Mouse (Mus musculus) hindbrain, embryonic 14.5 days (tissue): ENCODE results near the gene Clnk. TPM values are rescaled to one million over a fixed set of nuclear protein-coding genes. Genes with fewer than 3 reads are reported as not detected.

Experiments
- ATAC-seq: fragments of 200-750 bp; cut with Nextera tagmentation; 2 replicates; pipeline ENCODE4 v1.8.0; 2017; ENCODE audit warnings: moderate number of reproducible peaks, mild to moderate bottlenecking, moderate TSS enrichment, moderate library complexity; ENCODE audit not compliant: low FRiP score
- DNase-seq: peaks from one replicate; pipeline ENCODE4 v3.0.0-alpha.2; 2015; ENCODE audit warnings: low spot score
- H3K27ac ChIP-seq: fragments of 300-500 bp; sonication (generic); 2 replicates; pipeline ENCODE4 v1.5.1; 2014; ENCODE audit warnings: mild to moderate bottlenecking, moderate library complexity
- H3K27me3 ChIP-seq: fragments of 300-500 bp; sonication (generic); 2 replicates; pipeline ENCODE4 v1.6.1; 2014; ENCODE audit warnings: mild to moderate bottlenecking, low read length, mixed read lengths; ENCODE audit not compliant: control insufficient read depth, insufficient read depth
- H3K36me3 ChIP-seq: fragments of 300-500 bp; sonication (generic); replicated peaks from 2 replicates; pipeline ENCODE4 v1.6.1; 2014; ENCODE audit not compliant: control insufficient read depth, insufficient read depth
- H3K4me1 ChIP-seq: fragments of 300-500 bp; sonication (generic); replicated peaks from 2 replicates; pipeline ENCODE4 v1.6.1; 2014; ENCODE audit warnings: antibody characterized with exemption, low read length, mixed read lengths; ENCODE audit not compliant: control insufficient read depth, insufficient read depth
- H3K4me2 ChIP-seq: fragments of 300-500 bp; sonication (generic); replicated peaks from 2 replicates; pipeline ENCODE4 v1.6.1; 2014; ENCODE audit warnings: mild to moderate bottlenecking, moderate library complexity
- H3K4me3 ChIP-seq: fragments of 300-500 bp; sonication (generic); replicated peaks from 2 replicates; pipeline ENCODE4 v1.5.1; 2014; ENCODE audit warnings: mild to moderate bottlenecking, low read length
- H3K9ac ChIP-seq: fragments of 300-500 bp; sonication (generic); 2 replicates; pipeline ENCODE4 v1.6.1; 2014
- H3K9me3 ChIP-seq: fragments of 300-500 bp; sonication (generic); 2 replicates; pipeline ENCODE4 v1.6.1; 2016; ENCODE audit warnings: low read length; ENCODE audit not compliant: control insufficient read depth
- WGBS: fragments of 180-500 bp; shearing (Covaris S2); extraction: QIAGEN DNeasy Blood & Tissue Kit; methylation state at CpG from one replicate; pipeline ENCODE4 v1.1.7; 2014; 5-methylcytosine and 5-hydroxymethylcytosine counted together
- polyA plus RNA-seq: library from polyadenylated mRNA; unstranded; fragments of >200 nt; fragmentation: Nextera tagmentation; extraction: Ambion mirVana; gene quantifications from 2 replicates; pipeline ENCODE4 v1.2.1, GENCODE M21; 2014

Gene Clnk
- polyA plus RNA-seq, 1 experiment from 2014 or later = 0.19 TPM

DNA sequence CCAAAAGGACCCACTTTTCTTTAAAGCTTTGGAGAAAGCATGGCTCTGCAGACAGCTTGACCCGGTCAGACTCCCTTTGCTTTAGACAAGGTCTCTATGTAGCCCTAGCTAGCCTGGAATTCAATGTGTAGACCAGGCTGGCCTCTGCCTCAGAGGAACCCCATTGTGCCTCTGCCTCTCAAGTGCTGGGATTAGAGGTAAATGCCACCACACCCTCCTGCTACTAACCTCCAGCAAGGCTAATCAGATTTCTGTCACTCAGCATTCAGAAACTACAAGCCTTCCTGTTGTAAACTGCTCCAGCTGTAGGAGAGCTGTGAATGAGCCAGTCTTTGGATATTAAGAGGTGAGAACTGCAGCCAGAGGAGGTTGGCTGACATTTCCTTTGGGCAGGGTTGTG lies 188.9 kb downstream of the Clnk start:
- no peaks in the 10 kb centered on the region for H3K9me3 ChIP-seq
- no peak overlapping the region for H3K9ac ChIP-seq
- H3K36me3 ChIP-seq = peaks cover 4% of the 10 kb centered on the region
- H3K27me3 ChIP-seq = no peaks in the 10 kb centered on the region
- peaks cover 10% of the 10 kb centered on the region for H3K4me1 ChIP-seq
- no peak overlapping the region for H3K4me2 ChIP-seq
- no peak overlapping the region for H3K27ac ChIP-seq
- WGBS = 90% methylated on average over 1 of the region's 1 CpGs
- no peak for DNase-seq
- ATAC-seq = no peak
- H3K4me3 ChIP-seq = no peak overlapping the region

DNA sequence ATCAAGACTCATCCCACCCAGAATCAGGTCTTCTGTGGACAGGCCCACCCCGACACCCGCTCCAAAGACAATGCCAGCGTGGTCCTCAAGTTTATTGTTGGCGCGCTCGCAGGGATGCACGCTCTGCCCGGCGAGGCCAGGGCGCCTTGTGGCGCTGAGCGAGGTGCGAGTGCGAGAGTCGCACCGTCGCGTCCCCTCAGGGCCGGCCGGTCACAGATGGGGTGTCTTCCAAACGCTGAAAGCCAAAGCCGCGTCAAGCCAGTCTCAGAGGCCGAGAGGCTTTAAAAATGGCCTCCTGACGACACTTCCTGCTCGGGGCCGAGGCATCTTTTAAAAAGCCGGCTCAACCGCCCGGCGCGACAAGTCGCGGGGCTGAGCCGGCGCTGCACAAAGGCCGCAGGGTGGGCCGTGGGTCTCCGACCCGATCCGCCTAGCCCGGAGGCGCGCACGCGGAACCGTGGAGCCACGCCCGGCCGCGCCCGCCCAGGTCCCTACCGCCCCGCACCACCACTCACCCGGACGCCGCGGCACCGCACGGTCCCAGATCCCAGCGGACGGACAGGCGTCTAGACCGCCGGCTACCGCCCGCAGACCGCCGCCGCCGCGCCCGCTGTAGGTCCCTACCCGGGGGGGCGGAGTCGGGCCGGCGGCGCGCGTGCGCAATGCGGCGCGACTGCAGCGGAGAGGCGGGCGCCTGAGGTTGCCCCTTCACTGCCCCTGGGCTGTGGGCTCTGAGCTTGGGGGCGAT lies 192.3 kb downstream of the Clnk start, which contains the start of gene Zfp518b:
TSS of gene Zfp518b (minus strand) at position 663 of the 748 bp plus-strand sequence.
- H3K27me3 ChIP-seq = no peaks in the 10 kb centered on the region
- DNase-seq = peak; percentile 78
- H3K27ac ChIP-seq = peak within 1 kb of the TSS; percentile 90
- peak within 1 kb of the TSS; percentile 65 for H3K4me2 ChIP-seq
- peaks cover 10% of the 10 kb centered on the region for H3K4me1 ChIP-seq
- ATAC-seq = peak; percentile 93
- 0 out of 2 replicates have a peak, but pooled peaks cover 3% of the 10 kb centered on the region for H3K9me3 ChIP-seq
- peaks cover 37% of the 10 kb centered on the region for H3K36me3 ChIP-seq
- peak within 1 kb of the TSS; percentile 77 for H3K4me3 ChIP-seq
- WGBS = 1% methylated on average over 75 of the region's 89 CpGs
- peak within 1 kb of the TSS; percentile 92 for H3K9ac ChIP-seq

DNA sequence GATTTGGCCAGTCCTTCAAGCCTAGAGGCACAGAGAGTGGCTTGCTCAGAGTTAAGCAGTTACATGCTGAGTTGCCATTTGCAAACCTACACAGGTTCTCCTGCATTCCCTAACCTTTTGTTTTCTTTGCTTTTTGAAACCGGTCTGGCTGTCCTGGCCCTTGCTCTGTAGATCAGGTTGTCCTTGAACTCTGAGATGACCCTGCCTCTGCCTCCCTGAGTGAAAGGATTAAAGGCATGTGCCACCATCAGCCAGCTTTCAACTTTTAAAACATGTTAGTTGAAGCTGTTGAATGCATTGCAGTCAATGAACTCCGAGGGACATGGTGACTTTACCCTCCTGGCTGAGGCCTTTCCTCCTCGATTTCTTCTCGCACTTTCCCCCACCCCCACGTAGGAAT lies 217.8 kb downstream of the Clnk start:
- ATAC-seq = no peak
- H3K9me3 ChIP-seq = no peaks in the 10 kb centered on the region
- no peaks in the 10 kb centered on the region for H3K27me3 ChIP-seq
- H3K9ac ChIP-seq = no peak overlapping the region
- H3K4me2 ChIP-seq = no peak overlapping the region
- no peak overlapping the region for H3K27ac ChIP-seq
- no peaks in the 10 kb centered on the region for H3K36me3 ChIP-seq
- WGBS = 89% methylated on average over 5 of the region's 5 CpGs
- no peak overlapping the region for H3K4me3 ChIP-seq
- no peaks in the 10 kb centered on the region for H3K4me1 ChIP-seq
- no peak for DNase-seq

Other genes with a start within 250 kb of the Clnk start
- gene Zfp518b, start 192.0 kb downstream of the Clnk start, polyA plus RNA-seq = 31.6 and 34.4 TPM in 2 replicates